Mouse (Mus musculus): ENCODE results near the gene Olfr1378. TPM values are rescaled to one million over a fixed set of nuclear protein-coding genes. Genes with fewer than 3 reads are reported as not detected.

Olfr1378 gene
- polyA plus RNA-seq, 1 experiment = not detected

- DNase-seq (ENCODE audit: low read depth in 1 of 2, low spot score in 2 of 2) = no peak
- Histone ChIP-seq H3K27ac (ENCODE audit: insufficient read depth, low read length) (no peak within 1 kb of the TSS), H3K4me3 (ENCODE audit: extremely low read depth, insufficient read depth, insufficient read length) (no peak within 1 kb of the TSS), H3K4me1 (ENCODE audit: control insufficient read depth, insufficient read depth, insufficient read length) (no peaks in the 10 kb centered on the region), H3K27me3 (ENCODE audit: control insufficient read depth, insufficient read depth, low read length) (no peaks in the 10 kb centered on the region), H3K36me3 (ENCODE audit: control insufficient read depth, insufficient read depth, low read length) (no peaks in the 10 kb centered on the region)
- WGBS = 77% methylated on average over 5 of the region's 5 CpGs
- TF ChIP-seq POLR2A (IDR thresholded peaks at IDR 0.05; ENCODE audit: low read depth, low read length) = no peak
Observed at GRCm38 (mm10) chr11:50981667-50982066, 15.3 kb downstream of the Olfr1378 start, which contains the start of gene Olfr1377. Olfr1377 (plus strand) TSS chr11:50981967.

- Histone ChIP-seq H3K4me3 (ENCODE audit: extremely low read depth, insufficient read depth, insufficient read length) (no peak within 1 kb of the TSS), H3K27me3 (ENCODE audit: control insufficient read depth, insufficient read depth, low read length) (no peaks in the 10 kb centered on the region), H3K4me1 (ENCODE audit: control insufficient read depth, insufficient read depth, insufficient read length) (no peaks in the 10 kb centered on the region), H3K36me3 (ENCODE audit: control insufficient read depth, insufficient read depth, low read length) (no peaks in the 10 kb centered on the region), H3K27ac (ENCODE audit: insufficient read depth, low read length) (no peak within 1 kb of the TSS)
- DNase-seq (ENCODE audit: low read depth in 1 of 2, low spot score in 2 of 2) = no peak
- 80% methylated on average over 5 of the region's 5 CpGs for WGBS
- no peak for TF ChIP-seq CTCF (IDR thresholded peaks at IDR 0.05; ENCODE audit: extremely low read depth, insufficient read depth, insufficient read length, insufficient replicate concordance)
- TF ChIP-seq POLR2A (IDR thresholded peaks at IDR 0.05; ENCODE audit: low read depth, low read length) = no peak
Observed at GRCm38 (mm10) chr11:51003296-51003695, 37.0 kb downstream of the Olfr1378 start, which contains the start of gene Olfr51. Olfr51 (plus strand) TSS chr11:51003596.

GRCm38 (mm10) chr11:51011821-51012220 is 45.5 kb downstream of the Olfr1378 start:
- Histone ChIP-seq H3K27me3 (ENCODE audit: control insufficient read depth, insufficient read depth, low read length) (no peaks in the 10 kb centered on the region), H3K36me3 (ENCODE audit: control insufficient read depth, insufficient read depth, low read length) (no peaks in the 10 kb centered on the region), H3K4me3 (ENCODE audit: extremely low read depth, insufficient read depth, insufficient read length) (no peak overlapping the region), H3K4me1 (ENCODE audit: control insufficient read depth, insufficient read depth, insufficient read length) (no peaks in the 10 kb centered on the region), H3K27ac (ENCODE audit: insufficient read depth, low read length) (no peak overlapping the region)
- no peak for DNase-seq (ENCODE audit: low read depth in 1 of 2, low spot score in 2 of 2)
- WGBS = 79% methylated on average over 5 of the region's 5 CpGs
- TF ChIP-seq POLR2A (IDR thresholded peaks at IDR 0.05; ENCODE audit: low read depth, low read length) (no peak), CTCF (IDR thresholded peaks at IDR 0.05; ENCODE audit: extremely low read depth, insufficient read depth, insufficient read length, insufficient replicate concordance) (no peak)

- no peak within 1 kb of the TSS for H3K4me3 ChIP-seq (ENCODE audit: extremely low read depth, insufficient read depth, insufficient read length)
- H3K36me3 ChIP-seq (ENCODE audit: control insufficient read depth, insufficient read depth, low read length) = no peaks in the 10 kb centered on the region
- 71% methylated on average over 1 of the region's 1 CpGs for WGBS
- no peaks in the 10 kb centered on the region for H3K4me1 ChIP-seq (ENCODE audit: control insufficient read depth, insufficient read depth, insufficient read length)
- H3K27me3 ChIP-seq (ENCODE audit: control insufficient read depth, insufficient read depth, low read length) = no peaks in the 10 kb centered on the region
- TF ChIP-seq POLR2A (IDR thresholded peaks at IDR 0.05; ENCODE audit: low read depth, low read length) = no peak
- no peak within 1 kb of the TSS for H3K27ac ChIP-seq (ENCODE audit: insufficient read depth, low read length)
- no peak for DNase-seq (ENCODE audit: low read depth in 1 of 2, low spot score in 2 of 2)
Observed at GRCm38 (mm10) chr11:51013936-51014335, 47.6 kb downstream of the Olfr1378 start, which contains the start of gene Olfr54. Olfr54 (plus strand) TSS chr11:51014236.

- Histone ChIP-seq H3K4me1 (ENCODE audit: control insufficient read depth, insufficient read depth, insufficient read length) (no peaks in the 10 kb centered on the region), H3K27ac (ENCODE audit: insufficient read depth, low read length) (no peak overlapping the region), H3K27me3 (ENCODE audit: control insufficient read depth, insufficient read depth, low read length) (no peaks in the 10 kb centered on the region), H3K4me3 (ENCODE audit: extremely low read depth, insufficient read depth, insufficient read length) (no peak overlapping the region), H3K36me3 (ENCODE audit: control insufficient read depth, insufficient read depth, low read length) (no peaks in the 10 kb centered on the region)
- no peak for DNase-seq (ENCODE audit: low read depth in 1 of 2, low spot score in 2 of 2)
- no peak for TF ChIP-seq POLR2A (IDR thresholded peaks at IDR 0.05; ENCODE audit: low read depth, low read length)
- WGBS = 71% methylated on average over 2 of the region's 2 CpGs
Observed at GRCm38 (mm10) chr11:51016341-51016740, 50.0 kb downstream of the Olfr1378 start.

Other genes with a start within 250 kb of the Olfr1378 start
- gene Zfp354c, start 138.8 kb upstream of the Olfr1378 start, polyA plus RNA-seq (2012; rRNA removed) = 0.76 and 1.2 TPM in 2 replicates
- gene Zfp879, start 125.0 kb upstream of the Olfr1378 start, polyA plus RNA-seq (2012; rRNA removed) = 0.08 TPM in 1 of 2 replicates, not detected in the other
- gene Grm6, start 115.8 kb upstream of the Olfr1378 start, polyA plus RNA-seq (2012; rRNA removed) = 1.9 and 2.2 TPM in 2 replicates
- gene Zfp454, start 78.9 kb upstream of the Olfr1378 start, polyA plus RNA-seq (2012; rRNA removed) = 0.06 TPM in 1 of 2 replicates, not detected in the other
- 0.28 and 0.29 TPM in 2 replicates for gene Zfp2, start 50.4 kb upstream of the Olfr1378 start, polyA plus RNA-seq (2012; rRNA removed)
- gene Zfp354b, start 34.9 kb upstream of the Olfr1378 start, polyA plus RNA-seq (2012; rRNA removed) = not detected in 2 replicates
- not detected in 2 replicates for gene 4933414I15Rik, start 22.8 kb upstream of the Olfr1378 start, polyA plus RNA-seq (2012; rRNA removed)
- gene Prop1, start 12.8 kb upstream of the Olfr1378 start, polyA plus RNA-seq (2012; rRNA removed) = not detected in 2 replicates
- gene Olfr1377, start 15.4 kb downstream of the Olfr1378 start, polyA plus RNA-seq (2012; rRNA removed) = not detected in 2 replicates
- gene Olfr51, start 37.1 kb downstream of the Olfr1378 start, polyA plus RNA-seq (2012; rRNA removed) = not detected in 2 replicates
- gene Olfr54, start 47.7 kb downstream of the Olfr1378 start, polyA plus RNA-seq (2012; rRNA removed) = not detected in 2 replicates
- gene Olfr1375, start 81.6 kb downstream of the Olfr1378 start, polyA plus RNA-seq (2012; rRNA removed) = not detected in 2 replicates
- gene Zfp354a, start 92.7 kb downstream of the Olfr1378 start, polyA plus RNA-seq (2012; rRNA removed) = 0.34 and 0.36 TPM in 2 replicates